Comparison of ENCODE assay signal across 10 mouse cellular contexts in genomic region chr19:57367201-57367600, GRCm38 (mm10). TPM values are rescaled to one million over a fixed set of nuclear protein-coding genes. Genes with fewer than 3 reads are reported as not detected.
A peak's percentile ranks its signal among the peaks of the same experiment; 100 is the strongest.
DNase-seq lines count a peak whose midpoint lies in the region; ATAC-seq and TF ChIP-seq lines count a peak whose summit lies in the region.
"Had no signal": no experiment of that assay in that cellular context is flagged by ENCODE, and none has a peak within 500 bp of the region (broad histone marks: within the 10 kb centered on the region; RNA-seq: fewer than 3 reads in every experiment).

No protein-coding gene starts in this region.

- H3K4me2 ChIP-seq in forebrain, embryonic 11.5 days (ENCODE audit: low read depth, low read length, severe bottlenecking) = no peak overlapping the region
- no peak overlapping the region for H3K4me2 ChIP-seq in forebrain, embryonic 14.5 days (ENCODE audit: low read length)
- H3K4me2 ChIP-seq in hindbrain, embryonic 12.5 days (replicated peaks) = no peak overlapping the region
- H3K4me2 ChIP-seq: lung, embryonic 15.5 days had no signal

- no peak overlapping the region for H3K4me3 ChIP-seq in forebrain, embryonic 11.5 days (ENCODE audit: low read depth, low read length)
- no peak overlapping the region for H3K4me3 ChIP-seq in forebrain, embryonic 14.5 days (ENCODE audit: low read depth, low read length)
- H3K4me3 ChIP-seq in E14TG2a.4 (replicated peaks; ENCODE audit: low read length) = peak overlapping the region; percentile 60
- H3K4me3 ChIP-seq in hindbrain, embryonic 12.5 days = no peak overlapping the region
- H3K4me3 ChIP-seq: lung, embryonic 15.5 days had no signal

- H3K27me3 ChIP-seq in forebrain, embryonic 11.5 days (ENCODE audit: control insufficient read depth, insufficient read depth, low read length) = no peaks in the 10 kb centered on the region
- H3K27me3 ChIP-seq in forebrain, embryonic 14.5 days (replicated peaks; ENCODE audit: control insufficient read depth, insufficient read depth, low read length) = no peaks in the 10 kb centered on the region
- H3K27me3 ChIP-seq in E14TG2a.4 (ENCODE audit: insufficient read depth, low read length) = peaks cover 4% of the 10 kb centered on the region; the same call in 1 of the 2 replicates
- no peaks in the 10 kb centered on the region for H3K27me3 ChIP-seq in hindbrain, embryonic 12.5 days
- H3K27me3 ChIP-seq: lung, embryonic 15.5 days had no signal

- no peaks in the 10 kb centered on the region for H3K9me3 ChIP-seq in forebrain, embryonic 11.5 days (ENCODE audit: control insufficient read depth, low read length)
- no peaks in the 10 kb centered on the region for H3K9me3 ChIP-seq in forebrain, embryonic 14.5 days (replicated peaks; ENCODE audit: control insufficient read depth, low read length)
- no peaks in the 10 kb centered on the region for H3K9me3 ChIP-seq in E14TG2a.4 (ENCODE audit: low read length)
- no peaks in the 10 kb centered on the region for H3K9me3 ChIP-seq in hindbrain, embryonic 12.5 days (replicated peaks)
- H3K9me3 ChIP-seq: lung, embryonic 15.5 days had no signal

- 88% methylated on average over 4 of the region's 4 CpGs for WGBS in forebrain, embryonic 11.5 days
- 87% methylated on average over 4 of the region's 4 CpGs for WGBS in forebrain, embryonic 14.5 days
- 82% methylated on average over 4 of the region's 4 CpGs for WGBS in hindbrain, embryonic 12.5 days

- H3K36me3 ChIP-seq in forebrain, embryonic 11.5 days (ENCODE audit: control insufficient read depth, insufficient read depth, low read length) = no peaks in the 10 kb centered on the region; the same call in 1 of the 2 replicates
- peaks cover 37% of the 10 kb centered on the region for H3K36me3 ChIP-seq in forebrain, embryonic 14.5 days (ENCODE audit: control insufficient read depth, insufficient read depth, low read length)
- H3K36me3 ChIP-seq in E14TG2a.4 (ENCODE audit: insufficient read depth, low read length) = peaks cover 49% of the 10 kb centered on the region
- peaks cover 35% of the 10 kb centered on the region for H3K36me3 ChIP-seq in hindbrain, embryonic 12.5 days

- no peak for TF ChIP-seq CTCF in E14TG2a.4 (conservative IDR thresholded peaks at IDR 0.05; ENCODE audit: low read length)

- no peak overlapping the region for H3K9ac ChIP-seq in forebrain, embryonic 11.5 days (ENCODE audit: low read length)
- no peak overlapping the region for H3K9ac ChIP-seq in forebrain, embryonic 14.5 days (ENCODE audit: low read length)
- no peak overlapping the region for H3K9ac ChIP-seq in hindbrain, embryonic 12.5 days
- H3K9ac ChIP-seq: forebrain, postnatal 0 days; lung, embryonic 15.5 days had no signal

- no peak overlapping the region for H3K27ac ChIP-seq in forebrain, embryonic 11.5 days (ENCODE audit: low read depth, low read length)
- no peak overlapping the region for H3K27ac ChIP-seq in forebrain, embryonic 14.5 days (ENCODE audit: low read depth, low read length)
- no peak overlapping the region for H3K27ac ChIP-seq in hindbrain, embryonic 12.5 days
- H3K27ac ChIP-seq: lung, embryonic 15.5 days had no signal

- peak; percentile 20 for DNase-seq in forebrain, embryonic 11.5 days (ENCODE audit: low spot score)
- DNase-seq in forebrain, embryonic 14.5 days (ENCODE audit: low spot score) = no peak
- peak; percentile 34 for DNase-seq in lung, postnatal 14 days
- DNase-seq in layer of hippocampus, postnatal 14 days (ENCODE audit: low spot score in 2 of 2) = no peak
- DNase-seq: forebrain, postnatal 0 days had no signal

- no peak for ATAC-seq in forebrain, embryonic 11.5 days (replicated peaks; ENCODE audit: low FRiP score)
- no peak for ATAC-seq in forebrain, embryonic 14.5 days
- peak; percentile 84 for ATAC-seq in granulocyte monocyte progenitor cell, adult 5-6 weeks (replicated peaks; ENCODE audit: poor library complexity, severe bottlenecking)
- ATAC-seq in hindbrain, embryonic 12.5 days (ENCODE audit: low FRiP score) = no peak
- ATAC-seq in monocyte, adult 5-6 weeks (replicated peaks; ENCODE audit: insufficient number of reproducible peaks, low FRiP score, low TSS enrichment, poor library complexity, severe bottlenecking) = no peak
- ATAC-seq: forebrain, postnatal 0 days had no signal

- H3K4me1 ChIP-seq in forebrain, embryonic 11.5 days (replicated peaks; ENCODE audit: control insufficient read depth, insufficient read depth, low read length) = peaks cover 24% of the 10 kb centered on the region
- H3K4me1 ChIP-seq in forebrain, embryonic 14.5 days (ENCODE audit: control insufficient read depth, insufficient read depth, low read length) = peaks cover 40% of the 10 kb centered on the region
- H3K4me1 ChIP-seq in E14TG2a.4 (replicated peaks; ENCODE audit: low read depth, low read length) = peaks cover 84% of the 10 kb centered on the region
- peaks cover 47% of the 10 kb centered on the region for H3K4me1 ChIP-seq in hindbrain, embryonic 12.5 days

RNA-seq across cellular contexts. Expression of gene Fam160b1, which starts 6.7 kb away (rescaled TPM):
- polyA plus RNA-seq in forebrain, embryonic 11.5 days (2014; fragmentation: Nextera tagmentation; extraction: Ambion mirVana) = 14.0 and 14.5 TPM in 2 replicates
- 12.7 and 15.0 TPM in 2 replicates for polyA plus RNA-seq in forebrain, embryonic 14.5 days (2014; fragmentation: Nextera tagmentation; extraction: Ambion mirVana)
- 18.0 and 25.6 TPM in 2 replicates for total RNA-seq in granulocyte monocyte progenitor cell, adult 5-6 weeks (2014; fragmentation: Nextera tagmentation)
- 15.3 and 15.8 TPM in 2 replicates for total RNA-seq in granulocyte monocyte progenitor cell, adult 5-6 weeks (2017)
- 19.6 TPM in 2 replicates for polyA plus RNA-seq in hindbrain, embryonic 12.5 days (2016; fragmentation: Nextera tagmentation; extraction: Ambion mirVana)
- 17.0 to 27.0 TPM (median 17.3 TPM) in 3 replicates for total RNA-seq in monocyte, adult 5-6 weeks (2017)
- 10 to 100 TPM; 21.0 to 21.7 TPM for total RNA-seq in layer of hippocampus, postnatal 14 days (2021)

RNA-seq across cellular contexts. Expression of gene Ablim1, which starts 52.5 kb away (rescaled TPM):
- polyA plus RNA-seq in forebrain, embryonic 11.5 days (2014; fragmentation: Nextera tagmentation; extraction: Ambion mirVana) = 17.0 and 19.9 TPM in 2 replicates
- 24.0 and 35.5 TPM in 2 replicates for polyA plus RNA-seq in forebrain, embryonic 14.5 days (2014; fragmentation: Nextera tagmentation; extraction: Ambion mirVana)
- 8.6 and 9.4 TPM in 2 replicates for total RNA-seq in granulocyte monocyte progenitor cell, adult 5-6 weeks (2014; fragmentation: Nextera tagmentation)
- 8.0 and 8.9 TPM in 2 replicates for total RNA-seq in granulocyte monocyte progenitor cell, adult 5-6 weeks (2017)
- polyA plus RNA-seq in hindbrain, embryonic 12.5 days (2016; fragmentation: Nextera tagmentation; extraction: Ambion mirVana) = 26.6 and 30.9 TPM in 2 replicates
- total RNA-seq in monocyte, adult 5-6 weeks (2017) = 62.1 to 195 TPM (median 62.9 TPM) in 3 replicates
- 10 to 100 TPM; 68.1 to 78.3 TPM for total RNA-seq in layer of hippocampus, postnatal 14 days (2021)

Comparison
In these comparisons a context has a peak if more than half of its experiments do, and no peak if none do; other contexts are left out.
1. DNase-seq: peak in forebrain, embryonic 11.5 days (single experiment) and lung, postnatal 14 days (single experiment); none in forebrain, embryonic 14.5 days (single experiment) and layer of hippocampus, postnatal 14 days (0 of 2).